Mouse (Mus musculus) cortical plate, adult 2 months (tissue): ENCODE results near the gene Nek8.

Experiments
- CTCF ChIP-seq: fragments of 200-500 bp; IDR thresholded peaks from 2 replicates; pipeline ENCODE4 v1.5.1; 2011; ENCODE audit warnings: mild to moderate bottlenecking, control low read depth, low read length; ENCODE audit not compliant: insufficient read depth; ENCODE audit errors: extremely low read depth
- POLR2A ChIP-seq: fragments of 200-500 bp; IDR thresholded peaks from 2 replicates; pipeline ENCODE4 v1.6.1; 2011; ENCODE audit warnings: mild to moderate bottlenecking, low read length, control low read depth; ENCODE audit not compliant: insufficient read depth; ENCODE audit errors: extremely low read depth

DNA sequence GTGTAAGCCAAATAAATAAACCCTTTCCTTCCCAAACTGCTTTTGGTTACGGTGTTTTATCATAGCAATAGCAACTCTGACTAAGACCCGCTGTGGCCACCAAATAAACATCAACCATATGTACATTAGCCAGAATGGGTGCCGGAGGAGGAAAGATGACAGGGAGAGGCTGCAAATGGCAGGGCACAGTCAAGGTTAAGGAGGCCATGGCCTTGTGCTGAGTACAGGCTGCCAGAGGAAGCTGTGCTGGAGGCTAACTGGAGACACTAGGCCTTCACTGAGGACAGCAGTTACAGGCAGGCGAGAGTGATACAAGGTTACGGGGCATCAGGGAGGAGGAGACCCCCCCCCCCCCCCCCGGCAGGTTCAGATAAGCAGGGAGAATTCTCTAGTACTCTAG is 33.4 kb upstream of the Nek8 start:
- no peak for TF ChIP-seq CTCF
- no peak for TF ChIP-seq POLR2A
